Mouse (Mus musculus): ENCODE measurements at regions not wholly inside any gene's neighbourhood (a gene's known extent, or its start where the extent isn't known, plus 50 kb on each side); places are given as distances from the start of the nearest gene placed in this dataset.

DNA sequence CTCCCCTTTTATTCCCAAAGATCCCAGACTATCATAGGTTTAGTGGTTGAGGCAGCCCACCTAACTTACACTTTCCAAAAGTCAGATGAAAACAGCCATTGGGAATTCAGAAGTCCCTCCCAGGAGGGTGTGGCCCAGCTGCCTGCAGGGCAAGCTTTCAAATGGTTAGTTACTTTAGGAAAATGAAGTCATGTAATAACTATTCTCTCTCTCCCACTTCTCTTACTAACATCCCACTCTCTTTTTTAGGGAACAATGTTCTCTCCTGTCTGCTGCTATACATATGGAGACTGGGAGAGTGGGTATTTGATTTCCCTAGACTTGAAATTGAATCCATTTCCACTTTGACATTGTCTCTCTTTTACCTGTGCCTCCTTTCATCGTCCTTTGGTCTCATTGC lies 55.0 kb downstream of the Zfp648 start:
- DNase-seq, result no peak

DNA sequence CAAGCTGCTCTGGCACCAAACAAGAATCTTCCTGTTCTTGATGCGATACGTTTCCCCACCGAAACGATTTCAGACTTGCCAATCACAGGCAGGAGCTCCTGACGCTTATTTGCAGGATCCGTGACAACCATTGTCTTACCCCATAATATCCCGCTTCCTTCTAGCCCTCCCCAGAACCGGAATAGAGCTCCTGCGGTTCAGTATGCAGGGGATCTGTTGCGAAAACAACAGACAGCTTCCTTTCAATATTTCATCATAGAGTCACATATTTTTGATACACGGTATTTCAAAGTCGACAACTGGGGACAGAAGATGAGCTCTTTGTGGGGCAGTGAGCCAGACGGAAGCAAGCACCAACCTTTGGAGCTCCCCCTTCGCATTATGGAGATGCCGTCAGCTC lies 55.8 kb downstream of the Zfp648 start:
- DNase-seq, result no peak

DNA sequence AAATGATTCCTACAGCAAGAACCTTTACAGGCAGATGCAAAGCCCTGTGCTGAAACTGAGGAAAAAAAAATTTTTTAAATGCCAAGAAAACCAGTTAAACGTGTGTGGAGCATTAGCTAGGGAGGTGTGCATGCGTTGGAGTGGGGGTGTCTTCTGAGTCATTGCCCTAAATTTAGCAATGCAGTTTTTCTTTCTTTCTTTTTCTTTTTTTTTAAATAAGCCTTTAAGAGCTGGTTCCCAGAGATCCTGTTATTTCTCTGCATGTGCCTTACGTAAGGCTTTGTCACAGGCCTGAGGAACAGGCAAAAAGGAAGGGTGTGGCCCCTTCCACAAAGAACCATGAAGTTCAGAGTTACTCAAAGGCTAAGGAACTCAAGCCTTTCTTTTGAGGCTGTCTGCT lies 57.5 kb downstream of the Zfp648 start:
- DNase-seq, result no peak

DNA sequence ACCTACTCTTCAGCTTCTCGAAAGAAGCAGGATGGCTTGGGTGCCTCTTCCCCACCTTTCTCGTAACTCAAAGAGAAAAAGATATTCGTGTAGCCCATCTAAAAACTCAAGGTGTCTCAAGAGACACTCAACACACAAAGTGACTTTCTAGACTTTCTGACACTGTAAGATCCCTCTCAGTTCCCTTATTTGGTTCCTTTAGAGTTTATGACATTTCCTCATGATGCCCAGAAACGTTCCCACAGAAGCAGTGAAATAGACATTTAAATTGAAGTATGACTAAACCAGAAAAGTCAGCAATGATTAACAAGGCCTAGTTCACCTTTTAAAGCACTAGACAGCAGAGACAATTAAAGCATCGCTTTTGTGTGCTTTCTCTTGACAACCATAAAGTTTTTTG lies 59.4 kb downstream of the Zfp648 start:
- DNase-seq, result no peak

DNA sequence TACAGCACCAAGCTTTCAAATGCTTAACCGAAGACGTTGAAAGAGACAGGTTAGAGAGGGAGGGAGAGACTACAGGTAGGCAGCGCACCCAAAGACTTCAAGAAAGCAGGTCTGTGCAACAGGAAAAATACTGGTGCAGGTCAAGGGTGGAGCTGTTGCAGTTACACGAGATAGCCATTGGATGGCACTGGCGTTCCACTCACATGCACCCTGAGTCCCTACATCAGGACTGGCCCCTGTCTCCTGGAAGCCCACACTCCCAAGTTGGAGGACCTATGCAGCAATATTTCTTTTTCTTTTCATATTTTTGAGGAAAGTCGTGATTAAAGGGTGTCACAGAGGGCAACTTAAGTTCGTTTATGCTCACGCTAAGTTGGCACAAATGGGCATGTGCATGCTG lies 80.5 kb downstream of the Zfp648 start:
- peak; percentile 39 for DNase-seq

DNA sequence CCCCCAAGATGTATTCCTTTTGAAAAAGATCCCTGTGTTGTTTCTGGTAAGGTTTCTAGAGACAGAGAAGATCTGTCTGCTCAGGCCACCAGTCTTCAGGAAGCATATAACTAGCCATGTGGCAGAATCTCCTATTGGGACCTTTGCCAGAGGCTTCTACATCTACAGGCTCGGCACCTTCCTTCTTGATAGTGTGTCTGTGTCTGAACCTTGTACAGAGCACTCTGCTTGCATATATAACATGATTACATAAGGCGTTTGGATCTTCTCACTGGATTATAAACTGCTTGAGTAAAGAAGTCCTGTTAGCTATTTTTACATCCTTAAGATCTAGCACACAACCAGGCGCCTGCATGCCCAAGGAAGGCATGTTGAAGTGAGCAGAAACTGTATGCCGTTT lies 85.1 kb downstream of the Zfp648 start:
- no peak for DNase-seq

DNA sequence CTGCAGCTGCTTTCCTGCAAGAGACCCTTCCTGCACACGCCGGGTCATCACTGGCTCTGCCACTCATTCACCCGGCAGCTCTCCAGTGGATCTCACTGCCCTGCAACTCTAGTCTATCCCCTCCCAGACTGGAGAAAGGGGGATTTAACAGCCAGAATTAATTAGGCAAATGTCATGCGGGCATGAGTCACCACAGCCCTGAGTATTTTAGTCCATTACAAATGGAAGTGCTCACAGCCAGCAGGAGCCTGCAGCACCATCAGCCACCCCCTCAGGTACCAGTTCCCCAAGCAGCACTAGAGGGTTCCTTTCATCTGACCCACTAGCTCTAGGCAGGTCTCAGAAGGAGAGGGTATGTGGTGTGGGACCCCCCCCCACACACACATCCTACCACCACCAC lies 91.7 kb downstream of the Zfp648 start:
- DNase-seq, result no peak

DNA sequence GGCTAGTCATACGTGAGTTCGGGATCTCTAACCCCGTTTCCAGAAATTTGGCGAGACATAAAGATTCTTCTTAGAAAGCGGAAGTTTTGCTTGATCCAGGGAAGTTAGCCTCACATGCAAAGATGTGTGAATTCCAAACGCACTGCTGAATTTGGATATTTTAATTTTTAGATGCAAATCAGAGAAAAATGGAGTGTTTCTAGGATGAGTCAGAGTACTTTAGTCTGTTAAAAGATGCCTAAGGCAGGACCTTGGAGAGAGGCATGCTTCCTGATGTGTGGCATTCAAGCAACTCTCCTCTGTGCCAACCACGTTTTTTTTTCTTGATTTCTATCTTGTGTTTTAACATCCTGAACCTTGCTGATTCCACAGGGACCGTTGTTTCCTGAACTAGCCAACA lies 95.1 kb downstream of the Zfp648 start:
- no peak for DNase-seq

DNA sequence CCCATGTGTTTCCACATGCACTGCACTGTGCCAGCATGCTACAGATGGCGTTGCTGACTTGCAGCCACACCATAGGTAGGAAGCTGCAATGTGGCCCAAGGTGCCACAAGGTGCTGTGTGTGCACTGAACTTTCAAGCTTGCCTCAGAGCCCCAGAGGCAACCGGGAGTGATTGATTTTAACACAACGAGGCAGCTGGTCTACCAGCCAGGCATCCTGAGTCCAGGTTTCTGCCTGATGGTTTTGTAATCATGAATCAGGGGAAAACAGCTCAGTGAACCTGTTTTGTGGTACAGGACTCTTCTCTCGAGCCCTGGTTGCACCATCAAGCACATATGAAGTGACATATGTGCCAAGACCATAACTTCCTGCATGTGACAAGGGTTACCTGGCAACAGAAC lies 98.9 kb downstream of the Zfp648 start:
- no peak for DNase-seq

DNA sequence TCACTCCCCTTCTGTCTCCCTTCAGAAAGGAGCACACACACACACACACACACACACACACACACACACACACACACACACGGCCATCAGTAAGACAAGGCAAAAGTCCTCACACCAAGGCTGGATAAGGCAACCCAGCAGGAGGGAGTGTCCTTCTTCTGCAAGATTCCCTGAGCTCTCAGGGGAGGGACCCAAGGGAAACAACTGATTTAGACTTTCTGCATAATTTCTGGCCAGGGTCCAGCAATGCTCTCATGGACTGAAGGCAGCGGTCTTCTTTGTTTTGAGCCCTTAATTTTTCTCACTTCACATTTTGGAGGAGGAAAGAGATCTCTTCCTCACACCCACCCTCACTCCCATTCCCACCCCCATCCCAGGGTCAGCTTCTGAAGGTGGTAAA lies 108.7 kb downstream of the Zfp648 start:
- peak; percentile 49 for DNase-seq

All from lung, postnatal 14 days (tissue).